Mouse (Mus musculus) heart, embryonic 11.5 days (tissue): ENCODE measurements at regions not wholly inside any gene's neighbourhood (a gene's known extent, or its start where the extent isn't known, plus 50 kb on each side); places are given as distances from the start of the nearest gene placed in this dataset.
A peak's percentile ranks its signal among the peaks of the same experiment; 100 is the strongest.
"Not testable (repeated sequence)": the region's sequence is repeated elsewhere in the genome, so short reads cannot be mapped to it uniquely, and the experiment has no call there.

ENCODE experiments used
- ATAC-seq: fragments of 200-750 bp; cut with Nextera tagmentation; replicated peaks from 2 replicates; pipeline ENCODE4 v1.8.0; 2017; ENCODE audit warnings: moderate library complexity; ENCODE audit not compliant: insufficient number of reproducible peaks, low FRiP score, low TSS enrichment
- H3K27ac ChIP-seq: fragments of 300-500 bp; sonication (generic); 2 replicates; pipeline ENCODE4 v1.5.1; 2014; ENCODE audit warnings: mild to moderate bottlenecking, low read depth, low read length
- H3K27me3 ChIP-seq: fragments of 300-500 bp; sonication (generic); 2 replicates; pipeline ENCODE4 v1.6.1; 2014; ENCODE audit warnings: mild to moderate bottlenecking, low read length, mixed read lengths; ENCODE audit not compliant: control insufficient read depth, insufficient read depth
- H3K36me3 ChIP-seq: fragments of 300-500 bp; sonication (generic); 2 replicates; pipeline ENCODE4 v1.6.1; 2014; ENCODE audit warnings: mild to moderate bottlenecking, low read length, moderate library complexity, mixed read lengths; ENCODE audit not compliant: control insufficient read depth, insufficient read depth
- H3K4me1 ChIP-seq: fragments of 300-500 bp; sonication (generic); 2 replicates; pipeline ENCODE4 v1.6.1; 2014; ENCODE audit warnings: low read length; ENCODE audit not compliant: control insufficient read depth, insufficient read depth
- H3K4me2 ChIP-seq: fragments of 300-500 bp; sonication (generic); 2 replicates; pipeline ENCODE4 v1.6.1; 2014; ENCODE audit warnings: mild to moderate bottlenecking, moderate library complexity
- H3K4me3 ChIP-seq: fragments of 300-500 bp; sonication (generic); 2 replicates; pipeline ENCODE4 v1.5.1; 2014; ENCODE audit warnings: low read depth, low read length
- H3K9ac ChIP-seq: fragments of 300-500 bp; sonication (generic); 2 replicates; pipeline ENCODE4 v1.6.1; 2014; ENCODE audit warnings: mild to moderate bottlenecking, low read depth, low read length, moderate library complexity
- H3K9me3 ChIP-seq: fragments of 300-500 bp; sonication (generic); replicated peaks from 2 replicates; pipeline ENCODE4 v1.6.1; 2016; ENCODE audit warnings: low read length; ENCODE audit not compliant: control insufficient read depth
- WGBS: fragments of 180-500 bp; shearing (Covaris S2); extraction: QIAGEN DNeasy Blood & Tissue Kit; methylation state at CpG from one replicate; pipeline ENCODE4 v1.1.7; 2014; ENCODE audit not compliant: insufficient replicate concordance; 5-methylcytosine and 5-hydroxymethylcytosine counted together

DNA sequence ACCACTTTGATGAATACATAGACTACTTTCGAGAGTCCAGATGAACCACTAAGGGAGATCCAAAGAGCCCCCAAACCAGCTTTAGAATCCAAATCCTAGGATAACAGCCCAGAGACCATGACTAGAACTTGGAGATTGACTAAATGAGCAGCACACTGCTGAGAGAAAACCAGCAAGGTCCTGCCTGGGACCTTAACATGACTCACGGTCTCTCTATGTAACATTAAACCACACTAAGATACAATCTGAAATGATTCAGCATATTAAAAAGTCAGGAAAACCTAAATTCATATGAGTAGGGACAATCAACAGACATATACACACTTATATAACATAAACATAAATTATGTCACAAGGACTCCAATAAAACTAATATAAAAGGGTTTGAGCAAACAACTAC lies 131.7 kb upstream of the Nudt7 start:
- WGBS: 84% methylated on average over 2 of the region's 2 CpGs
- Histone ChIP-seq H3K9me3 (no peaks in the 10 kb centered on the region), H3K36me3 (no peaks in the 10 kb centered on the region), H3K27ac (no peak overlapping the region), H3K27me3 (no peaks in the 10 kb centered on the region), H3K4me2 (no peak overlapping the region), H3K4me3 (no peak overlapping the region), H3K9ac (no peak overlapping the region), H3K4me1 (no peaks in the 10 kb centered on the region)
- no peak for ATAC-seq

DNA sequence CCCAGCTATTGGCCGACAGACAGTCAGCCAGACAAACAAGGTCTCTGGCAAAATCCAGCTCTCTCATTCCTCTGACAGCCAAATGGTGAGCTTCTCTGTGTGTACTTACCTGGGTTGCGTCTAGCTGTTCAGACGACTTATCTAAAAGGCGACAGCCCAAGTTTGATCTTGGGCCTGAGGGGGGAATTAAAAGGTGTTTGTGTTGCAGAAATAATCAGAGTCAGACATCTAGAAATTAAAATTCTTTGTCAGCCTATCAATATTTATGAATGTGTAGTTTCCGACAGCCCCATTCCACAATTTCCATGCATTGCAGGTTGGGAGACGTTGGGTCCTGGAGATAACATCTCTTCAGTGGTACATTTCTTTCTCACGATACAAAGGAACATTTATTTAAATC lies 128.9 kb upstream of the Nudt7 start:
- 73% methylated on average over 7 of the region's 7 CpGs for WGBS
- no peak overlapping the region for H3K27ac ChIP-seq
- no peaks in the 10 kb centered on the region for H3K9me3 ChIP-seq
- H3K9ac ChIP-seq: no peak overlapping the region
- H3K4me1 ChIP-seq: no peaks in the 10 kb centered on the region
- no peaks in the 10 kb centered on the region for H3K36me3 ChIP-seq
- H3K4me2 ChIP-seq: no peak overlapping the region
- no peaks in the 10 kb centered on the region for H3K27me3 ChIP-seq
- ATAC-seq: no peak
- no peak overlapping the region for H3K4me3 ChIP-seq

DNA sequence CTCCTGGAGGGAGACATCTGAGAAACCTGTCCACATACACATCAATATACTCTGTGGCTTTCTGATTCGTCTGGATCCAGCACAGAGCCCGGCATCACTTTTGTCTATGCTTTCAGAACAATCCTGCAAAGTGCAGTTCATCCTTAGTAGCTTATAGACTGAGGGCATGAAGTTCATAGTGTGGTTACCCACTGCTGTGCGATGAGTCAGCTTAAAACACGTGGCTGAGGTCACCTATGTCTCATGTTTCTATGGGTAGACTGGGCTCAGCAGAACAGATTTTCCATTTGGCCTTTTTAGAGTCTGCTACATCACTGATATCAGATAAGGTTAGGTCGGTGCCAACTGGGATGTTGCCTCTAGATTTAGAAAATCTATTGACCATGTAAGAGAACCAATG lies 126.8 kb upstream of the Nudt7 start:
- no peak for ATAC-seq

DNA sequence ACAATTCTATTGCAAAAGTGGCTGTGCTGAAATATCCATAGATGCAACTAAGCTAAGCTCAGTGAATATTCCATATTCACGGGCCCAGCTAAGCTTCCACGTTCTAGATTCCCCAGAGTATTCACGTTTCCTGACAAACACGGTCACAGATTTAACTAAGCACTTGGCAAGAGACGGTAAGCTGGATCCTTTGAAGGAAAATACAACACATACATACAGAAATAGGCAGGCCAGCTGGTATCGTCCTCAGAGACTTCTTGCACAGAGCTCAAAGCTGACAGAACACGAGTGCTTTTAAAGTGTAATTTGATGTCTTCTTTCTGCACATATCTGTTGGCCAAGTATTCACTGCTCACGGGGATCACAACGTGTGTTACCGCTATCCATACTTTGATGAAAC lies 126.3 kb upstream of the Nudt7 start:
- H3K9me3 ChIP-seq: 0 out of 2 replicates have a peak, but pooled peaks cover 2% of the 10 kb centered on the region
- H3K27me3 ChIP-seq: no peaks in the 10 kb centered on the region
- 81% methylated on average over 10 of the region's 10 CpGs for WGBS
- no peaks in the 10 kb centered on the region for H3K36me3 ChIP-seq
- no peak for ATAC-seq
- no peaks in the 10 kb centered on the region for H3K4me1 ChIP-seq
- no peak overlapping the region for H3K4me2 ChIP-seq
- H3K4me3 ChIP-seq: no peak overlapping the region
- no peak overlapping the region for H3K9ac ChIP-seq
- H3K27ac ChIP-seq: no peak overlapping the region

More for the DNA sequence above, 126.8 kb upstream of the Nudt7 start:
- Histone ChIP-seq H3K4me1 (no peaks in the 10 kb centered on the region), H3K4me3 (no peak overlapping the region), H3K27me3 (no peaks in the 10 kb centered on the region), H3K27ac (no peak overlapping the region), H3K9ac (no peak overlapping the region), H3K4me2 (no peak overlapping the region), H3K36me3 (no peaks in the 10 kb centered on the region), H3K9me3 (0 out of 2 replicates have a peak, but pooled peaks cover 2% of the 10 kb centered on the region)
- WGBS: 76% methylated on average over 5 of the region's 5 CpGs

DNA sequence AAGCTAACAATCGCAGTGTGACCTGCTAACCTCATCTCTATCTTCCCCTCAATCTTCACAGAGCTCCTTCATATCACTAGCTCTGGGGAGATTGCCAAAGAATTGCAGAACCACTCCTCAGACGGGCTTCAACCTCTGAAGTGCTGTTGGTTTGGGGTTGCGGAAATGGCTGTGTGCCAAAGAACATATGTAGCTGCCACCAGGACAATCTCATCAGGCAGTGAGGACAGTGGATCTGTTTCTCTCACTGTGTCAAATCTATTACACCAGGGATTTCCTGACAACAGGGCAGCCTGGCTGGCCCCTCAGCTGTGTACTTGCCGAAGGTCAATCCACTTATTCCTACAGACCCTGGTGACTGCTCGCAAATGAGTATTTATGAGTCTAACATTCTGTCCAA lies 115.0 kb upstream of the Nudt7 start:
- 17% methylated on average over 5 of the region's 5 CpGs for WGBS
- Histone ChIP-seq H3K9ac (no peak overlapping the region), H3K4me3 (no peak overlapping the region), H3K4me2 (no peak overlapping the region), H3K4me1 (peaks cover 15% of the 10 kb centered on the region), H3K36me3 (no peaks in the 10 kb centered on the region), H3K9me3 (no peaks in the 10 kb centered on the region), H3K27me3 (0 out of 2 replicates have a peak, but pooled peaks cover 2% of the 10 kb centered on the region), H3K27ac (peak overlapping the region; percentile 62)
- peak; percentile 87 for ATAC-seq

DNA sequence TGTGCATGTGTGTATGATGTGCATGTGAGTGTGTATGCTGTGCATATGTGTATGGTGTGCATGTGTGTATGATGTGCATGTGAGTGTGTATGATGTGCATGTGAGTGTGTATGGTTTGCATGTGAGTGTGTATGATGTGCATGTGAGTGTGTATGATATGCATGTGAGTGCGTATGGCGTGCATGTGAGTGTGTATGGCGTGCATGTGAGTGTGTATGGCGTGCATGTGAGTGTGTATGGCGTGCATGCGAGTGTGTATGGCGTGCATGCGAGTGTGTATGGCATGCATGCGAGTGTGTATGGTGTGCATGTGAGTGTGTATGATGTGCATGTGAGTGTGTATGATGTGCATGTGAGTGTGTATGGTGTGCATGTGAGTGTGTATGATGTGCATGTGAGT lies 103.2 kb upstream of the Nudt7 start:
- H3K27ac ChIP-seq, H3K4me3 ChIP-seq, H3K9me3 ChIP-seq, H3K36me3 ChIP-seq, ATAC-seq, H3K4me2 ChIP-seq, H3K4me1 ChIP-seq, H3K9ac ChIP-seq, H3K27me3 ChIP-seq: not testable (repeated sequence)
- WGBS: 92% methylated on average over 9 of the region's 9 CpGs

DNA sequence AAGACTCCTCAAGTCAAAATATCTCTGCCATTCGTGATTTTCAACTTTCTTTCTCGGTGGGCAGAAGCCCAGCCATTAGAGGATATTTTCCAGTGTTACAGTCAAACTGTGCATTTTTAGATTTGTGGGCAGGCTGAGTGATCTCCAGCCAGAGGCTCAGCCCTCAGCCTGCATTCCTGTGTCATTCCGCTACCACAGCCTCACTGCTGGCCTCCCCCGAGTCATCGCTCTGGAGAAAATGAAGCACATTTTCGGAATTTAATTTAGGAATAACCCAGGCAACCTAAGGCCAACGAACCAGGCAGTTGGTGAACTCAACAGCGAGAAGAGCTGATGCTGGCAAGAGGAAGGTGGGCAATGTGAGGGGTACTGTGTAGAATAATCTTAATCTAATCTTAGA lies 80.9 kb upstream of the Nudt7 start:
- 76% methylated on average over 8 of the region's 8 CpGs for WGBS
- no peak for ATAC-seq
- Histone ChIP-seq H3K9me3 (no peaks in the 10 kb centered on the region), H3K27me3 (no peaks in the 10 kb centered on the region), H3K36me3 (no peaks in the 10 kb centered on the region), H3K4me2 (no peak overlapping the region), H3K9ac (no peak overlapping the region), H3K4me1 (no peaks in the 10 kb centered on the region), H3K27ac (no peak overlapping the region), H3K4me3 (no peak overlapping the region)

DNA sequence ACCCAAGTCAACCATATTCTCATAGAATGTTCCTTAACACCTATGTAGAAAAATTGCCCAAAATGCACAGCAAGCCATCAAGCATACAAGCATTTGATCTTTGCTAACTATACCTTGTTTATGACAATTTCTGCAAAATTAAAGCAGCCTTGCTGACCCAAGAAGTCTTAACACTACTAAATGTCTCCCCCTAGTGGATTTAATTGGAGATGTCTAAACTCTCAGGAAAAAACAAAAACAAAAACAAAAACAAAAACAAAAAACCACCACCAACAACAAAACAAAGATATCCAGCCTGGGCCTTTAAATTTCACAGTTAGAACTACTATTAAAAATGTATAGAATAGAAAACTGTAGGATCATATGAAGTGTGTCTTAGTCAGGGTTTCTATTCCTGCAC lies 69.8 kb upstream of the Nudt7 start:
- H3K27me3 ChIP-seq: no peaks in the 10 kb centered on the region
- no peak overlapping the region for H3K27ac ChIP-seq
- H3K4me1 ChIP-seq: no peaks in the 10 kb centered on the region
- H3K9me3 ChIP-seq: no peaks in the 10 kb centered on the region
- ATAC-seq: no peak
- H3K9ac ChIP-seq: no peak overlapping the region
- H3K36me3 ChIP-seq: no peaks in the 10 kb centered on the region
- no peak overlapping the region for H3K4me2 ChIP-seq
- no peak overlapping the region for H3K4me3 ChIP-seq

DNA sequence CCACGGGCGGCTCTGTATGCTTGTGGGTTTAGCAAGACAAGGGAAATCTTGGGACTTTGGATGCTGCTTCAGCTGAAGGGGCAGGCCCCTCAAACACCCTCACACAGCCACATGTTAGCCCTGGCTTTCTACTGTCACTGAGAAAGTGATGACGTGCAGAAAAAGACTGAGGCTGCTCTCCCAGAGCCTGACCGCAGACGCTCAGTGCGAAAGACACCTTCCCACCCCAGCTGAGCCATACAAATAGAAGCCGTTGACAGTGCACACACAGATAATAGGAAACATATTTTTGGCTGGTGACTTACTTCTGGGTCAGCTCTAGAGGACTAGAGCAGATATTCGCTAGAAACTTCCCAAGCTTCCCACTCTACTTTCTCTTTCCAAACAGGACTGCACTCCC lies 61.0 kb upstream of the Nudt7 start:
- peak; percentile 74 for ATAC-seq
- no peak overlapping the region for H3K4me2 ChIP-seq
- 45% methylated on average over 8 of the region's 8 CpGs for WGBS
- H3K36me3 ChIP-seq: no peaks in the 10 kb centered on the region
- H3K4me3 ChIP-seq: no peak overlapping the region
- H3K4me1 ChIP-seq: no peaks in the 10 kb centered on the region
- H3K9ac ChIP-seq: no peak overlapping the region
- H3K9me3 ChIP-seq: no peaks in the 10 kb centered on the region
- no peaks in the 10 kb centered on the region for H3K27me3 ChIP-seq
- H3K27ac ChIP-seq: peak overlapping the region; percentile 18; the same call in 1 of the 2 replicates
